Mouse (Mus musculus): ENCODE measurements around the gene Gm32742. TPM values are rescaled to one million over a fixed set of nuclear protein-coding genes. Genes with fewer than 3 reads are reported as not detected.

Gm32742 gene
- polyA plus RNA-seq, 1 experiment: not detected

DNA sequence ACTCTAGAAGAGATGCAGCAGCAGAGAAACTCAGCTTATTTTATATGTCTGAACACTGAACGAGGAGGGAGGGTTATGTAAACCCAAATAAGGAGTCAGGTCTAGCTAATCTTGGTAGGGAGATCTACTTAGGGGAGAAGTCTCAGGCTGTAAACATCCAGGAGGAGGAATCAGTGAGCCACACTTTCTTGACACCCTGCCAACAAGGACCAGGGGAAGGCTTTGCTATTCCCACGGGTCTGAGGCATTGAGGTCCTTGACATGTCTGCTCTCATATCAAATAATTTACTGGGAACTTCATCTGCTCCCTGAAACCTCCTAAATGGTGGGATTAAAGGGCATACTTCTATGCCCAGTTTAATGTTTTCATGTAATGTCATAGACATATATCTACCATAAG is 69.0 kb downstream of the Gm32742 start:
- WGBS: 59% methylated on average over 2 of the region's 2 CpGs
- Histone ChIP-seq H3K4me3 (ENCODE audit: insufficient read depth, low read depth, low read length) (no peak overlapping the region), H3K27ac (ENCODE audit: insufficient read depth, low read depth, low read length) (no peak overlapping the region), H3K4me1 (ENCODE audit: control insufficient read depth, insufficient read depth, low read length) (no peaks in the 10 kb centered on the region)
- TF ChIP-seq CTCF (IDR thresholded peaks at IDR 0.05; ENCODE audit: insufficient read depth, low read depth, low read length) (no peak), POLR2A (IDR thresholded peaks at IDR 0.05; ENCODE audit: insufficient read depth, low read depth, low read length) (no peak)

DNA sequence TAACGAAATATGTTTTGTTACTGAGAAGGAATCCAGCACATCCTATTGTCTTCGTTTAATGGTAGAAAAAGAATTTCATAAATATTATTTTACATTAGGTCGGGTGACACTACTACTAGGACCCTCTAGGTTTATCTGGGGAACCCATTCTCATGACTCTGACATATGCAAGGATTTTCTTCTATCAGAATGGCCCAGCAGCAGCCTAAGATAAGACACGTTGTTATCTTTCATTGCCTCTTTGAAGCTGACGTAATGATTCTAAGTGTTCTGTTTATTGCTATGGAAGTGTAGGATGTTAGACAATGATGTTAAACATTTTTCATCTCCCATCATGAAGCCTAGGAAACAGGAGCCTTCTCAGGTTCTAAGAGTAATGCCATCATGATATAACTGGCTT is 71.6 kb downstream of the Gm32742 start:
- Histone ChIP-seq H3K27ac (ENCODE audit: insufficient read depth, low read depth, low read length) (no peak overlapping the region), H3K4me1 (ENCODE audit: control insufficient read depth, insufficient read depth, low read length) (no peaks in the 10 kb centered on the region), H3K4me3 (ENCODE audit: insufficient read depth, low read depth, low read length) (no peak overlapping the region)
- TF ChIP-seq CTCF (IDR thresholded peaks at IDR 0.05; ENCODE audit: insufficient read depth, low read depth, low read length) (no peak), POLR2A (IDR thresholded peaks at IDR 0.05; ENCODE audit: insufficient read depth, low read depth, low read length) (no peak)
- WGBS: 90% methylated on average over 5 of the region's 5 CpGs

DNA sequence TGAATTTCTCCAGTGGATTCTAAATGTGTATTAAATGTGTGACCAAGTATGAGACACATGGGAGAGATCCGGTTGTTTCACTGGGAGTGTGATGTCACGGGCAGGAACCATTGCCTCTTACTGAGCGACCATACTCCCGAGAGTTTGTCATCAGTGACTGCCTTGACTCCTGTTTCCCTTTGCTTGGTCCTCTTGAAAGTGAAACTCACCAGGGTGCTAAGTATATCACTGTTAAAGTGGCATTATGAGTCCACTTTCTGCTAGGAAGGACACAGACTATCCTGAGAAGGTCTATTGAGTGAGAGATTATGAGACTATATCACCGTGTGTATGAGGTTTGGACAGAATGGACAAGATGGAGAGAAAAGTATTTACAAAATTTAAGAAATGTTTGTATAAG is 83.7 kb downstream of the Gm32742 start:
- WGBS: 89% methylated on average over 5 of the region's 5 CpGs
- TF ChIP-seq CTCF (IDR thresholded peaks at IDR 0.05; ENCODE audit: insufficient read depth, low read depth, low read length): no peak

More for the DNA sequence above, 83.7 kb downstream of the Gm32742 start:
- Histone ChIP-seq H3K27ac (ENCODE audit: insufficient read depth, low read depth, low read length) (no peak overlapping the region), H3K4me3 (ENCODE audit: insufficient read depth, low read depth, low read length) (no peak overlapping the region), H3K4me1 (ENCODE audit: control insufficient read depth, insufficient read depth, low read length) (peaks cover 5% of the 10 kb centered on the region)

Other genes with a start within 250 kb of the Gm32742 start
- not detected in 2 replicates for gene Sik2, start 156.4 kb downstream of the Gm32742 start, polyA plus RNA-seq (2012; ENCODE audit: insufficient read depth, insufficient read length, low replicate concordance, missing spikeins)
- not detected in 2 replicates for gene Btg4, start 104.6 kb downstream of the Gm32742 start, polyA plus RNA-seq (2012; ENCODE audit: insufficient read depth, insufficient read length, low replicate concordance, missing spikeins)
- gene Layn, start 88.4 kb downstream of the Gm32742 start, polyA plus RNA-seq (2012; ENCODE audit: insufficient read depth, insufficient read length, low replicate concordance, missing spikeins): not detected in 2 replicates
- not detected in 2 replicates for gene 4833427G06Rik, start 63.4 kb downstream of the Gm32742 start, polyA plus RNA-seq (2012; ENCODE audit: insufficient read depth, insufficient read length, low replicate concordance, missing spikeins)
- not detected in 2 replicates for gene Pou2af1, start 48.2 kb upstream of the Gm32742 start, polyA plus RNA-seq (2012; ENCODE audit: insufficient read depth, insufficient read length, low replicate concordance, missing spikeins)
- gene Colca2, start 113.1 kb upstream of the Gm32742 start, polyA plus RNA-seq (2012; ENCODE audit: insufficient read depth, insufficient read length, low replicate concordance, missing spikeins): not detected in 2 replicates
- gene 1810046K07Rik, start 163.4 kb upstream of the Gm32742 start, polyA plus RNA-seq (2012; ENCODE audit: insufficient read depth, insufficient read length, low replicate concordance, missing spikeins): not detected in 2 replicates